Mouse (Mus musculus) limb, embryonic 10.5 days (tissue): ENCODE data around the gene Ifi211. TPM values are rescaled to one million over a fixed set of nuclear protein-coding genes. Genes with fewer than 3 reads are reported as not detected.
"Not testable (repeated sequence)": the region's sequence is repeated elsewhere in the genome, so short reads cannot be mapped to it uniquely, and the experiment has no call there.

Experiments
- DNase-seq: peaks from one replicate; pipeline ENCODE4 v3.0.0-alpha.2; 2017; ENCODE audit warnings: low spot score
- H3K27ac ChIP-seq: fragments of 300-500 bp; sonication (generic); 2 replicates; pipeline ENCODE4 v1.5.1; 2016; ENCODE audit warnings: mild to moderate bottlenecking
- H3K27me3 ChIP-seq: fragments of 300-500 bp; sonication (generic); 2 replicates; pipeline ENCODE4 v1.6.1; 2016; ENCODE audit warnings: low read depth, mild to moderate bottlenecking; ENCODE audit not compliant: poor library complexity, severe bottlenecking
- H3K36me3 ChIP-seq: fragments of 300-500 bp; sonication (generic); 2 replicates; pipeline ENCODE4 v1.6.1; 2016; ENCODE audit warnings: mild to moderate bottlenecking, moderate library complexity
- H3K4me1 ChIP-seq: fragments of 300-500 bp; sonication (generic); 2 replicates; pipeline ENCODE4 v1.6.1; 2016
- H3K4me3 ChIP-seq: fragments of 300-500 bp; sonication (generic); 2 replicates; pipeline ENCODE4 v1.5.1; 2016; ENCODE audit warnings: mild to moderate bottlenecking, moderate library complexity
- H3K9me3 ChIP-seq: fragments of 300-500 bp; sonication (generic); replicated peaks from 2 replicates; pipeline ENCODE4 v1.6.1; 2016; ENCODE audit warnings: mild to moderate bottlenecking
- WGBS: fragments of 180-500 bp; shearing (Covaris S2); methylation state at CpG from one replicate; pipeline ENCODE4 v1.1.7; 2016; 5-methylcytosine and 5-hydroxymethylcytosine counted together
- polyA plus RNA-seq: library from polyadenylated mRNA; unstranded; fragments of >200 nt; fragmentation: Nextera tagmentation; extraction: Ambion mirVana; gene quantifications from 2 replicates; pipeline ENCODE4 v1.2.1, GENCODE M21; 2016

Ifi211 gene
- 0.19 TPM in 1 of 2 replicates, not detected in the other for polyA plus RNA-seq

DNA sequence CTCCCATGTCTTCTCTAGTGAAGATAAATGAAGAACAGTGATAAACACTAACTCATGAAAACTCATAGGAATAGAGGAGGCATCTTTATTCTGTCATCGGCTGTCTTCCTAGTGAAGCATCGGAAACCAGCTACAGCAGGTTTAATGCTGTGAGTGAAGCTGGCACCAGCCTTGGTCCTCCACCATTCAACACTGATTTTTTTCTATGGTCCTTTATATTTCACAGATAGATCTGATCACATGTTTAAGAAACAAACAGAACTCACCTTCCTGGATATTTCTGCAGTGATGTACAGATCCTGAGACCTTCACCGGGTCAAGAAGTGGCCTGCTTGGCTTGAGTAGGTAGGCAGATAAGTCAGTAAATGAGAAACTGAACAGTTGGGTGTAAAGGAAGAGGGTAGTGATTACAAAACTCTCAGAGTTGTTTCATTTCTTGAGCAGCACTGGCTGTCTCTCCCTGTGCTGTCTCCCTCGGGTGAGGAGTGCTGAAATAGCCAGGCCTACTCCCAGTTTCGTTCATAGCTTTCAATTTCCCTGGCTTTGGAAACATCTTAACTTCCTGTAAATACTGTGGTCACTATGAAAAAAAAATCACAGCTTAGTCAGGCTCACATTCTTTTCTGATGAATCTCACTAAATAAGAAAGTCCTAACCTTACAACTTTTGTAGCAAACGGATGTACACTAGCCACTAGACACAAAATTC lies at the start of gene Ifi211:
TSS of gene Ifi211 (minus strand) at position 499 of the 708 bp plus-strand sequence.
- not testable (repeated sequence) for H3K4me3 ChIP-seq, DNase-seq, H3K9me3 ChIP-seq, H3K4me1 ChIP-seq, H3K27me3 ChIP-seq, H3K27ac ChIP-seq, H3K36me3 ChIP-seq
- WGBS: 87% methylated on average over 6 of the region's 6 CpGs

DNA sequence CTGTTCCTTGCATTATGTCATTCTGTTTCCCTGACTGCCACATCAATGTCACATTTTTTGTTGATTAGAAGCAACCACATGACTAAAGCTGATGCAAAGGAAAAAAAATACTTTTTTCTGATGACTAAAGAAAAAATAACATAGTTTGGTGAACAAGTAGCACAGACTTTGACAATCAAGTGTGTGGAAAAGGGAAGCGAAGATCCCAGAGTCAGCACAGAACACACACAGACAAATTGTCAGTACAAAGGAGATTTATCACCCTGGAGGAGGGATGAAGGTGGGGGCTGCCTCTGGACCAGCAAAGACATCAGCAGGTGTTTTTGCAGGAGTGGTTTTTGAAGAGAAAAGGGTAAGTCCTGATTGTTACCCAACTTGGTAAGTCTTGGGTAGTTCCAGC lies 48.6 kb upstream of the Ifi211 start:
- not testable (repeated sequence) for H3K27me3 ChIP-seq, H3K27ac ChIP-seq, DNase-seq, H3K4me1 ChIP-seq, H3K4me3 ChIP-seq, H3K36me3 ChIP-seq, H3K9me3 ChIP-seq
- WGBS: 76% methylated on average over 1 of the region's 1 CpGs

DNA sequence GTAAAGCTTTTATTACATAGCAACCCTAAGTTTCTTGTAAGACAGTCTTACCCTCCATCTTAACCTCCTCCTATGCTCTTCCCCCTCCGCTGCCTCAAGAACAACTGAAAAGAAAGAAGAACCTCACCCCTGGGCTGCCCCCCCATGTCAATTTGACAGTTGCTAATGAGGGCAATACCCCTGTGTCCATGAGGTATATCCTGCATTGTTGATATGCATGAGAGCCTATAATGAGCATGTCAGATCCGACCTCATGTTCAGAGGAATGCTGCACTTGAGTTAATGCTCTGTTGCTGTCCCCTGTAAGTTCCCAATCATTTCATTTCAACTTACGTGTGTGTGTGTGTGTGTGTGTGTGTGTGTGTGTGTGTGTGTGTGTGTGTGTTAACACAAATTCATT lies 47.2 kb upstream of the Ifi211 start:
- not testable (repeated sequence) for H3K9me3 ChIP-seq, H3K4me1 ChIP-seq, DNase-seq, H3K36me3 ChIP-seq, H3K27ac ChIP-seq, H3K4me3 ChIP-seq, H3K27me3 ChIP-seq
- 51% methylated on average over 3 of the region's 3 CpGs for WGBS

DNA sequence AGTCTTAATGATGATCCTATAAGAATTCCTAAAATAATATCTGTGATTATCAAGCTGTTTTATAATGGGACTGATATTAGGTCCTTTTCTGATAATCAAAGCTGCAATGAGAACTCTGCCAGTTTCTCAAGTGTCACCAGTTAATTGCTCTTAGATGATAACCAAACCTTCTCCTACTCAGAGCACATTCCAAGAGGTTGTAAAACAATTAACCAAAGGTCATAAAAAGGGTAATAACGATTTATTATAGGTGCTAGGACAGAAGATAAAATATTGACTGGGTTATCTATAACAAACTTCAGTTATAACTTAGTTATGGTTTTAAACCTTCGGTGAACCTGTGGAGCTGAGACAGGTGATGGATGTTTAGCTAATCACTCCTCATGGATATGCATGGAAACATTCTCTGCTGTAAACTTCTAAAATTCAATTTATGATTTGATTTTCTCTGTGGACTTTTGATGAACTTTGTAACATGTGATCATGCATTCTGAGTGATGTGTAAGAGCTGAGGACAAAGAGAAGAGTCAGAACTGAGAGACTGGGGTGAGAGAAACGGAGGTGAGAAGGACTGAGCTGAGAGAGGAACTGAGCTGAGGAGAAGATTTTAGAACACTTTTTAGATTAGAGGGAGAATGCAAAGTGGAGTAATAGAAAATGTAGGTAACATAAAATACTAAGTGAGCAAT lies 43.1 kb upstream of the Ifi211 start:
- H3K27ac ChIP-seq, H3K4me3 ChIP-seq, H3K27me3 ChIP-seq, H3K36me3 ChIP-seq, H3K9me3 ChIP-seq, DNase-seq, H3K4me1 ChIP-seq: not testable (repeated sequence)
- 32% methylated on average over 3 of the region's 3 CpGs for WGBS

DNA sequence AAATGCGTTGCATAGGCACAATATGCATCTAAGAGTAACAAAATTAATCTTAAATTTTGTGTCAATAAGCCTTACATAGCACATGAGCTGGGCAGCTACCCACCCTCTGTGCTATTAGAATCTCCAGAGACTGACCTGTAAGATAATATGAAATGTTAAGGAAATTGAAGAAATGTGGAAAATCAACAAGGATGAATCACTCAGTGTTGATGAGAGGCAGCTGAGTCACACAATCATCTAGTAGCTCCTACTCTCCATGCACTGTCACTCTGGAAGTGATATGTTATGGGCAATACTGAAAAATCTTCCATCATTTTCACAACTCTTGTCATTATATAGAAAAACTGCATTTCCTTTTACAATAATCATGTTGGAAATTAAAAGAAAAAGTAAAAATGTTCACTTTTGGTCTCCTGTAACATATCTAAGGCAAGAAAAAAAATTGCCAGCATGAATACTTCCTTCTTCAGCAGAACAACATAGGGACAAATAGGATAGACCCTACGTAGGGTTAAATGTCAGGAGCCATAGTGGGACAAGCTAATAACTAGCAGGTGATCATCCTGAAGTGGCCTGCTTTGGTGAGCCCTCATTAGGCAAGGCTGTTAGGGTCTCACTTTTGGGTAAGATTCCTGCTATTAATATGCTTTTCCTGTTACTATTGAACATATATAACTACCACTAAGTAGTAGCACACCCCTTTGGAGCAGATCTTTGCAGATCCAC lies 42.4 kb upstream of the Ifi211 start:
- H3K9me3 ChIP-seq: no peaks in the 10 kb centered on the region
- 0 out of 2 replicates have a peak, but pooled peaks cover 2% of the 10 kb centered on the region for H3K4me1 ChIP-seq
- H3K4me3 ChIP-seq: no peak overlapping the region
- no peak for DNase-seq
- H3K36me3 ChIP-seq: no peaks in the 10 kb centered on the region
- no peak overlapping the region for H3K27ac ChIP-seq
- no peaks in the 10 kb centered on the region for H3K27me3 ChIP-seq
- 66% methylated on average over 2 of the region's 2 CpGs for WGBS

DNA sequence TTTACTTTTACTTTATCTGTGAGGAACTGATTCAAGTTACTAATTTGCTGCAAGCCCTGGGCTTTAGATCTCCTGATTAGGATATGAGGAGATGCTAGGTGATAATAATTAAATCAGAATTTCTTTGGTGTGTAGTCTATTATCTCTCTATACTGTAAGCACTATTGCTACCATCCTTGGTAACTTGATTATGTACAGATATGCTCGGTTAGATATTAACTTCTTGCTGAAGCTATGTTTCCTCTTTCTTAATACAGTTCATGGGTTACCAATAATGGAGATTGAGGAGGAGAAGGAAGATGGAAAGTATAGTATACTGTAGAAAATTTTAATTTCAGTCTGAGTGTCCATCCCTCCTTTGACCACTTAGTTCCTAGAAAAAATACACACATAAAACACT lies 40.7 kb upstream of the Ifi211 start:
- Histone ChIP-seq H3K4me3 (no peak overlapping the region), H3K27me3 (no peaks in the 10 kb centered on the region), H3K27ac (no peak overlapping the region), H3K4me1 (no peaks in the 10 kb centered on the region), H3K9me3 (no peaks in the 10 kb centered on the region), H3K36me3 (no peaks in the 10 kb centered on the region)
- DNase-seq: no peak
- 88% methylated on average over 1 of the region's 1 CpGs for WGBS

GRCm38 (mm10) chr1:173949044-173949443 lies 36.2 kb upstream of the Ifi211 start:
- not testable (repeated sequence) for H3K9me3 ChIP-seq, H3K36me3 ChIP-seq, DNase-seq, H3K27me3 ChIP-seq, H3K4me3 ChIP-seq, H3K4me1 ChIP-seq, H3K27ac ChIP-seq
- 87% methylated on average over 2 of the region's 2 CpGs for WGBS

DNA sequence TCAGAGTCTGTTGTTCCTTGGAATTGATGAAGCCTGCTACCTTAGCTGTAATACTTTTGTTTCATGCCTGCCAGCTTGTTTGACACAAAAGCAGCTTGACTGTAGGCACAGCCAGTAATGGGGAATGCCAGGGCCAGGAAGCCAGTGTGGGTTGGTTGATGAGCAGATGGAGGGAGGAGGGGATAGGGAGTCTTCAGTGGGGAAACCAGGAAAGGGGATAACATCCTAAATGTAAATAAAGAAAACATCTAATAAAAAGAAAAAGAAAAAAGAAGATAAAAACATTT lies 29.9 kb upstream of the Ifi211 start:
- H3K27ac ChIP-seq, H3K27me3 ChIP-seq, H3K36me3 ChIP-seq, H3K9me3 ChIP-seq, DNase-seq, H3K4me3 ChIP-seq, H3K4me1 ChIP-seq: not testable (repeated sequence)

- H3K36me3 ChIP-seq, H3K9me3 ChIP-seq, H3K27ac ChIP-seq, H3K4me3 ChIP-seq, DNase-seq, H3K4me1 ChIP-seq, H3K27me3 ChIP-seq: not testable (repeated sequence)
- WGBS: 79% methylated on average over 3 of the region's 3 CpGs
Observed at GRCm38 (mm10) chr1:173941924-173942779, 29.3 kb upstream of the Ifi211 start, which contains the start of the genes Mndal and Ifi203. Gene Mndal, minus strand, starts transcription at chr1:173942491. Gene Ifi203, minus strand, starts transcription at chr1:173942672.

- H3K9me3 ChIP-seq, H3K27ac ChIP-seq, H3K36me3 ChIP-seq, H3K4me1 ChIP-seq, DNase-seq, H3K27me3 ChIP-seq, H3K4me3 ChIP-seq: not testable (repeated sequence)
- WGBS: 96% methylated on average over 2 of the region's 2 CpGs
Observed at GRCm38 (mm10) chr1:173941522-173941921, 28.7 kb upstream of the Ifi211 start.

DNA sequence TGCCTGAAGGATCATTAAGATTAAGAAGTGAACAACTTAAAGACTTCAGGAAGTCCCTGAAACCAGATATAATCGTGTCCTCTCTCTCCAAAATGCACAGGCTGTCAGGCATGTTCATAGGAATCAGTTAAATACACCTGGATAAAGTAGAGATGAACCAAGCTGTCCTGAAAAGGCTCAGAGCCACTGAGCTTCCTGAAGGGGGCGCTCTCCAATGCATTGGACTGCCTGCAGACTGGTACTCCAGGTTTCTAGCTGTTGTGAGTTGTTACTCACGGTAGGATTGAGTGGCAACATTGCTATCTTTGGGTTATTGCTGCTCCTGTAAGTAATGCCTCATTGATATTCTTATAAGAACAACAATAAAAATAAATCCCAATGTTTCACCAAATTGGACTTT lies 6.4 kb upstream of the Ifi211 start:
- not testable (repeated sequence) for H3K4me1 ChIP-seq, H3K9me3 ChIP-seq, H3K27ac ChIP-seq, H3K4me3 ChIP-seq, H3K27me3 ChIP-seq, DNase-seq, H3K36me3 ChIP-seq
- 55% methylated on average over 3 of the region's 3 CpGs for WGBS

DNA sequence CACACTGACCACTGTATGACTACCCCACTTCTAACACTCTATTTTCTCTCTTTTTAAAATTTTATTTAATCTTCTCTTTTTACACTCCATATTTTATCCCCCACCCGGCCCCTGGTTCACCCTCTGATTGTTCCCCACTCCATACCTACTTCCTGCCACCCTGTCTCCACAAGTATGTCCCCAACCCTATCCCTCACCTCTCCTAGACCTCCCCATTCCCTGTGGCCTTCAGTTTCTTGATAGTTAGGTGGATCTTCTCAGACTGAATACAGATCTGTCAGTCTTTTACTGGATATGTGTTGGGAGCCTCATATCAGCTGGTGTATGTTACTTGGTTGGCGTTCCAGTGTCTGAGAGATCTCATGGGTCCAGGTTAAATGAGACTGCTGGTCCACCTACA lies 1.7 kb upstream of the Ifi211 start:
- no peaks in the 10 kb centered on the region for H3K4me1 ChIP-seq
- no peaks in the 10 kb centered on the region for H3K36me3 ChIP-seq
- no peaks in the 10 kb centered on the region for H3K27me3 ChIP-seq
- H3K4me3 ChIP-seq: no peak overlapping the region
- H3K27ac ChIP-seq: no peak overlapping the region
- no peaks in the 10 kb centered on the region for H3K9me3 ChIP-seq
- 83% methylated on average over 2 of the region's 2 CpGs for WGBS
- DNase-seq: no peak
